Mouse (Mus musculus) cerebellum, adult (tissue): ENCODE measurements around the gene Hacl1.
A peak's percentile ranks its signal among the peaks of the same experiment; 100 is the strongest.
"Not testable (repeated sequence)": the region's sequence is repeated elsewhere in the genome, so short reads cannot be mapped to it uniquely, and the experiment has no call there.

Experiments
- ATAC-seq: cut with Nextera tagmentation; 2 replicates; pipeline ENCODE4 v1.9.2; 2017; ENCODE audit warnings: mild to moderate bottlenecking, moderate library complexity, mixed read lengths; ENCODE audit not compliant: insufficient number of reproducible peaks, low FRiP score, low TSS enrichment

Gene Hacl1

GRCm38 (mm10) chr14:31644931-31645547 is 4.0 kb upstream of the Hacl1 start:
- no peak for ATAC-seq

GRCm38 (mm10) chr14:31644183-31644830 is 3.2 kb upstream of the Hacl1 start:
- ATAC-seq: no peak

GRCm38 (mm10) chr14:31641506-31642155 is 545 bp upstream of the Hacl1 start:
- no peak for ATAC-seq

GRCm38 (mm10) chr14:31640346-31640889 is 668 bp downstream of the Hacl1 start, which contains the start of gene Gm49387:
TSS of gene Gm49387 (minus strand) at chr14:31640878.
- ATAC-seq: 0 out of 2 replicates have a peak, but pooled peaks have one; percentile 29

- ATAC-seq: no peak
Measured at GRCm38 (mm10) chr14:31630677-31631076, 10.4 kb downstream of the Hacl1 start.

- no peak for ATAC-seq
Measured at GRCm38 (mm10) chr14:31622748-31623147, 18.3 kb downstream of the Hacl1 start.

GRCm38 (mm10) chr14:31620591-31621223 is 20.4 kb downstream of the Hacl1 start:
- ATAC-seq: no peak

GRCm38 (mm10) chr14:31617997-31618396 is 23.1 kb downstream of the Hacl1 start:
- ATAC-seq: no peak

GRCm38 (mm10) chr14:31617204-31617603 is 23.9 kb downstream of the Hacl1 start:
- no peak for ATAC-seq

- no peak for ATAC-seq
Measured at GRCm38 (mm10) chr14:31613671-31614070, 27.4 kb downstream of the Hacl1 start.

- ATAC-seq: no peak
Measured at GRCm38 (mm10) chr14:31611986-31612385, 29.1 kb downstream of the Hacl1 start.

- ATAC-seq: no peak
Measured at GRCm38 (mm10) chr14:31605514-31605913, 35.6 kb downstream of the Hacl1 start.

- no peak for ATAC-seq
Measured at GRCm38 (mm10) chr14:31604916-31605315, 36.2 kb downstream of the Hacl1 start.

GRCm38 (mm10) chr14:31602616-31602979 is 38.5 kb downstream of the Hacl1 start:
- ATAC-seq: not testable (repeated sequence)

GRCm38 (mm10) chr14:31601908-31602615 is 39.0 kb downstream of the Hacl1 start:
- no peak for ATAC-seq

- ATAC-seq: no peak
Measured at GRCm38 (mm10) chr14:31597446-31597845, 43.6 kb downstream of the Hacl1 start.

GRCm38 (mm10) chr14:31596408-31596807 is 44.7 kb downstream of the Hacl1 start:
- ATAC-seq: no peak

- ATAC-seq: no peak
Measured at GRCm38 (mm10) chr14:31594693-31595092, 46.4 kb downstream of the Hacl1 start.

GRCm38 (mm10) chr14:31593036-31593435 is 48.0 kb downstream of the Hacl1 start:
- ATAC-seq: no peak

GRCm38 (mm10) chr14:31591243-31591642 is 49.8 kb downstream of the Hacl1 start, which contains the start of gene Colq:
TSS of gene Colq (minus strand) at chr14:31591343.
- no peak for ATAC-seq
